Mouse (Mus musculus) myocyte (in vitro differentiated cells): ENCODE measurements around the gene Kif13a.

Source experiments
- E2F4 ChIP-seq: IDR thresholded peaks from one replicate; pipeline ENCODE4 v1.6.1; 2011; ENCODE audit warnings: mild to moderate bottlenecking, control low read depth, moderate library complexity; ENCODE audit not compliant: insufficient read depth
- MAX ChIP-seq: IDR thresholded peaks from one replicate; pipeline ENCODE4 v1.6.1; 2011; ENCODE audit warnings: low read depth, mild to moderate bottlenecking, control low read depth
- MYOG ChIP-seq, 3 experiments: IDR thresholded peaks; one replicate each; pipeline ENCODE4 v1.6.1; 2011; ENCODE audit warnings: control low read depth in 2 of 3, low read depth in 2 of 3, mild to moderate bottlenecking in 2 of 3; ENCODE audit not compliant: insufficient read length in 2 of 3, control insufficient read depth in 1 of 3, insufficient read depth in 1 of 3
- POLR2A ChIP-seq: IDR thresholded peaks from one replicate; pipeline ENCODE4 v1.6.1; 2011; ENCODE audit warnings: low read depth, mild to moderate bottlenecking, control low read depth, moderate library complexity; ENCODE audit not compliant: insufficient read length
- POLR2AphosphoS2 ChIP-seq: IDR thresholded peaks from one replicate; pipeline ENCODE4 v1.6.1; 2011; ENCODE audit warnings: low read depth, control low read depth; ENCODE audit not compliant: insufficient read length
- REST ChIP-seq: IDR thresholded peaks from one replicate; pipeline ENCODE4 v1.6.1; 2011; ENCODE audit warnings: mild to moderate bottlenecking, control low read depth, moderate library complexity; ENCODE audit not compliant: insufficient read depth, insufficient read length
- SRF ChIP-seq: IDR thresholded peaks from one replicate; pipeline ENCODE4 v1.6.1; 2011; ENCODE audit warnings: low read depth; ENCODE audit not compliant: control insufficient read depth, insufficient read length
- USF1 ChIP-seq: IDR thresholded peaks from one replicate; pipeline ENCODE4 v1.6.1; 2011; ENCODE audit warnings: low read depth, mild to moderate bottlenecking, control low read depth, moderate library complexity

GRCm38 (mm10) chr13:46883381-46883780, 46.3 kb downstream of the Kif13a start:
- TF ChIP-seq POLR2A (no peak), USF1 (no peak), POLR2AphosphoS2 (no peak), MYOG (IDR thresholded peaks at IDR 0.05; ENCODE audit: control insufficient read depth in 1 of 3, insufficient read depth in 1 of 3, insufficient read length in 2 of 3, low read depth in 2 of 3) (no peak), SRF (no peak), MAX (no peak), E2F4 (no peak), REST (no peak)
